Mouse (Mus musculus): Measurements from ENCODE around the gene Fcgr2b. TPM values are rescaled to one million over a fixed set of nuclear protein-coding genes. Genes with fewer than 3 reads are reported as not detected.

The Fcgr2b gene
- polyA plus RNA-seq, 1 experiment from 2014 or later: not detected

GRCm38 (mm10) chr1:171005081-171005480, 28.7 kb upstream of the Fcgr2b start:
- Histone ChIP-seq H3K9ac (ENCODE audit: low read length) (no peak overlapping the region), H3K4me1 (ENCODE audit: control insufficient read depth, insufficient read depth, low read length) (no peaks in the 10 kb centered on the region), H3K27me3 (ENCODE audit: control insufficient read depth, insufficient read depth, low read length) (no peaks in the 10 kb centered on the region), H3K4me2 (no peak overlapping the region), H3K36me3 (ENCODE audit: control insufficient read depth, insufficient read depth, low read length) (no peaks in the 10 kb centered on the region), H3K4me3 (ENCODE audit: low read depth, low read length) (no peak overlapping the region), H3K27ac (ENCODE audit: low read depth, low read length) (no peak overlapping the region), H3K9me3 (ENCODE audit: control insufficient read depth, low read length) (no peaks in the 10 kb centered on the region; the same call in 1 of the 2 replicates)
- ATAC-seq (ENCODE audit: low FRiP score) (no peak), DNase-seq (ENCODE audit: low spot score, missing footprints) (no peak)
- 66% methylated on average over 6 of the region's 6 CpGs for WGBS

- no peaks in the 10 kb centered on the region for H3K9me3 ChIP-seq (ENCODE audit: control insufficient read depth, low read length)
- no peak overlapping the region for H3K27ac ChIP-seq (ENCODE audit: low read depth, low read length)
- no peak overlapping the region for H3K4me3 ChIP-seq (ENCODE audit: low read depth, low read length)
- H3K4me1 ChIP-seq (ENCODE audit: control insufficient read depth, insufficient read depth, low read length): no peaks in the 10 kb centered on the region
- H3K27me3 ChIP-seq (ENCODE audit: control insufficient read depth, insufficient read depth, low read length): no peaks in the 10 kb centered on the region
- no peak overlapping the region for H3K9ac ChIP-seq (ENCODE audit: low read length)
- H3K36me3 ChIP-seq (ENCODE audit: control insufficient read depth, insufficient read depth, low read length): no peaks in the 10 kb centered on the region
- DNase-seq (ENCODE audit: low spot score, missing footprints) (no peak), ATAC-seq (ENCODE audit: low FRiP score) (no peak)
- H3K4me2 ChIP-seq: no peak overlapping the region
These were observed 23.5 kb upstream of the Fcgr2b start for GRCm38 (mm10) chr1:170999811-171000210.

- Histone ChIP-seq H3K4me3 (ENCODE audit: low read depth, low read length) (no peak overlapping the region), H3K27ac (ENCODE audit: low read depth, low read length) (no peak overlapping the region), H3K27me3 (ENCODE audit: control insufficient read depth, insufficient read depth, low read length) (no peaks in the 10 kb centered on the region), H3K4me1 (ENCODE audit: control insufficient read depth, insufficient read depth, low read length) (no peaks in the 10 kb centered on the region), H3K9ac (ENCODE audit: low read length) (no peak overlapping the region), H3K36me3 (ENCODE audit: control insufficient read depth, insufficient read depth, low read length) (no peaks in the 10 kb centered on the region), H3K4me2 (no peak overlapping the region), H3K9me3 (ENCODE audit: control insufficient read depth, low read length) (no peaks in the 10 kb centered on the region)
- no peak for DNase-seq (ENCODE audit: low spot score, missing footprints)
- ATAC-seq (ENCODE audit: low FRiP score): no peak
- WGBS: 66% methylated on average over 21 of the region's 21 CpGs
These were observed 21.7 kb upstream of the Fcgr2b start for GRCm38 (mm10) chr1:170997756-170998655.

- Histone ChIP-seq H3K4me2 (no peak overlapping the region), H3K27me3 (ENCODE audit: control insufficient read depth, insufficient read depth, low read length) (no peaks in the 10 kb centered on the region), H3K27ac (ENCODE audit: low read depth, low read length) (no peak overlapping the region), H3K36me3 (ENCODE audit: control insufficient read depth, insufficient read depth, low read length) (no peaks in the 10 kb centered on the region), H3K9ac (ENCODE audit: low read length) (no peak overlapping the region), H3K9me3 (ENCODE audit: control insufficient read depth, low read length) (no peaks in the 10 kb centered on the region), H3K4me1 (ENCODE audit: control insufficient read depth, insufficient read depth, low read length) (no peaks in the 10 kb centered on the region), H3K4me3 (ENCODE audit: low read depth, low read length) (no peak overlapping the region)
- no peak for ATAC-seq (ENCODE audit: low FRiP score)
- DNase-seq (ENCODE audit: low spot score, missing footprints): peak; percentile 91
- 61% methylated on average over 3 of the region's 3 CpGs for WGBS
These were observed 20.4 kb upstream of the Fcgr2b start for GRCm38 (mm10) chr1:170996753-170997152.

- ATAC-seq (ENCODE audit: low FRiP score): no peak
These were observed 19.7 kb upstream of the Fcgr2b start for GRCm38 (mm10) chr1:170996034-170996433.

GRCm38 (mm10) chr1:170992550-170992949, 16.2 kb upstream of the Fcgr2b start:
- WGBS: 67% methylated on average over 5 of the region's 5 CpGs
- ATAC-seq (ENCODE audit: low FRiP score): no peak
- H3K36me3 ChIP-seq (ENCODE audit: control insufficient read depth, insufficient read depth, low read length): no peaks in the 10 kb centered on the region
- no peak overlapping the region for H3K4me3 ChIP-seq (ENCODE audit: low read depth, low read length)
- DNase-seq (ENCODE audit: low spot score, missing footprints): no peak
- H3K27ac ChIP-seq (ENCODE audit: low read depth, low read length): no peak overlapping the region
- no peak overlapping the region for H3K4me2 ChIP-seq
- no peaks in the 10 kb centered on the region for H3K9me3 ChIP-seq (ENCODE audit: control insufficient read depth, low read length)
- H3K27me3 ChIP-seq (ENCODE audit: control insufficient read depth, insufficient read depth, low read length): no peaks in the 10 kb centered on the region
- H3K4me1 ChIP-seq (ENCODE audit: control insufficient read depth, insufficient read depth, low read length): no peaks in the 10 kb centered on the region
- H3K9ac ChIP-seq (ENCODE audit: low read length): no peak overlapping the region

More at GRCm38 (mm10) chr1:170996034-170996433, 19.7 kb upstream of the Fcgr2b start:
- Histone ChIP-seq H3K4me1 (ENCODE audit: control insufficient read depth, insufficient read depth, low read length) (no peaks in the 10 kb centered on the region), H3K9me3 (ENCODE audit: control insufficient read depth, low read length) (no peaks in the 10 kb centered on the region), H3K4me2 (no peak overlapping the region), H3K27ac (ENCODE audit: low read depth, low read length) (no peak overlapping the region), H3K9ac (ENCODE audit: low read length) (no peak overlapping the region), H3K4me3 (ENCODE audit: low read depth, low read length) (no peak overlapping the region), H3K36me3 (ENCODE audit: control insufficient read depth, insufficient read depth, low read length) (no peaks in the 10 kb centered on the region), H3K27me3 (ENCODE audit: control insufficient read depth, insufficient read depth, low read length) (no peaks in the 10 kb centered on the region)
- WGBS: 87% methylated on average over 3 of the region's 3 CpGs
- no peak for DNase-seq (ENCODE audit: low spot score, missing footprints)

- Histone ChIP-seq H3K36me3 (ENCODE audit: control insufficient read depth, insufficient read depth, low read length) (no peaks in the 10 kb centered on the region), H3K4me2 (no peak overlapping the region), H3K27ac (ENCODE audit: low read depth, low read length) (no peak overlapping the region), H3K4me1 (ENCODE audit: control insufficient read depth, insufficient read depth, low read length) (no peaks in the 10 kb centered on the region), H3K27me3 (ENCODE audit: control insufficient read depth, insufficient read depth, low read length) (no peaks in the 10 kb centered on the region), H3K4me3 (ENCODE audit: low read depth, low read length) (no peak overlapping the region), H3K9ac (ENCODE audit: low read length) (no peak overlapping the region), H3K9me3 (ENCODE audit: control insufficient read depth, low read length) (no peaks in the 10 kb centered on the region)
- ATAC-seq (ENCODE audit: low FRiP score) (no peak), DNase-seq (ENCODE audit: low spot score, missing footprints) (no peak)
- 73% methylated on average over 9 of the region's 9 CpGs for WGBS
These were observed 13.3 kb upstream of the Fcgr2b start for GRCm38 (mm10) chr1:170989656-170990055.

GRCm38 (mm10) chr1:170985861-170986260, 9.5 kb upstream of the Fcgr2b start:
- Histone ChIP-seq H3K9me3 (ENCODE audit: control insufficient read depth, low read length) (no peaks in the 10 kb centered on the region), H3K4me1 (ENCODE audit: control insufficient read depth, insufficient read depth, low read length) (no peaks in the 10 kb centered on the region), H3K4me3 (ENCODE audit: low read depth, low read length) (no peak overlapping the region), H3K9ac (ENCODE audit: low read length) (no peak overlapping the region), H3K4me2 (no peak overlapping the region), H3K36me3 (ENCODE audit: control insufficient read depth, insufficient read depth, low read length) (no peaks in the 10 kb centered on the region), H3K27me3 (ENCODE audit: control insufficient read depth, insufficient read depth, low read length) (no peaks in the 10 kb centered on the region), H3K27ac (ENCODE audit: low read depth, low read length) (no peak overlapping the region)
- DNase-seq (ENCODE audit: low spot score, missing footprints): no peak
- 86% methylated on average over 5 of the region's 5 CpGs for WGBS
- ATAC-seq (ENCODE audit: low FRiP score): no peak

- H3K36me3 ChIP-seq (ENCODE audit: control insufficient read depth, insufficient read depth, low read length): no peaks in the 10 kb centered on the region
- H3K4me1 ChIP-seq (ENCODE audit: control insufficient read depth, insufficient read depth, low read length): no peaks in the 10 kb centered on the region
- no peak for DNase-seq (ENCODE audit: low spot score, missing footprints)
- H3K27me3 ChIP-seq (ENCODE audit: control insufficient read depth, insufficient read depth, low read length): no peaks in the 10 kb centered on the region
- no peak overlapping the region for H3K4me2 ChIP-seq
- no peak overlapping the region for H3K9ac ChIP-seq (ENCODE audit: low read length)
- ATAC-seq (ENCODE audit: low FRiP score): no peak
- no peaks in the 10 kb centered on the region for H3K9me3 ChIP-seq (ENCODE audit: control insufficient read depth, low read length)
- H3K4me3 ChIP-seq (ENCODE audit: low read depth, low read length): no peak overlapping the region
- 91% methylated on average over 3 of the region's 3 CpGs for WGBS
- H3K27ac ChIP-seq (ENCODE audit: low read depth, low read length): no peak overlapping the region
These were observed 8.7 kb upstream of the Fcgr2b start for GRCm38 (mm10) chr1:170985092-170985491.
